In the genomic region with DNA sequence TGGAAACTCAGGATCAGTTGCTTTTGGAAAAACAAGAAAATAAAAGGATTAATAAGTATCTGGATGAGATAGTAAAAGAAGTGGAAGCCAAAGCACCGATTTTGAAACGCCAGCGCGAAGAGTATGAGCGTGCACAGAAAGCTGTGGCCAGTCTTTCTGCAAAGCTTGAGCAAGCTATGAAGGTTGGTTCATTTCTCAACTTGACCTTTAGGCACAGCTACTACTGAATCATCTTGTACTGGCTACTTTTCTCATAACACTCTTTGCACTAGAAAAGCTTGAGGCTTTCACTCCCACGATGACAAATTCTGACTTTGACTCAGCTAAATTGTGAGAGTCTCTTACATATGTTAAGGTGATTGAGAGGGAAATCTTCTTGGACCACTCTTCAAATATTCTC, we compare ENCODE assay signal across 9 mouse cellular contexts. TPM values are rescaled to one million over a fixed set of nuclear protein-coding genes. Genes with fewer than 3 reads are reported as not detected.
"Had no signal": no experiment of that assay in that cellular context is flagged by ENCODE, and none has a peak within 500 bp of the region (broad histone marks: within the 10 kb centered on the region; RNA-seq: fewer than 3 reads in every experiment).

No protein-coding gene starts in this region.

- DNase-seq: lung, adult 18-20 months; lung, embryonic 14.5 days; lung, postnatal 10 days; lung, postnatal 4 days; right cerebral cortex, postnatal 14 days; thymus, adult 2 months; thymus, postnatal 25 days; thymus, postnatal 4 days had no signal

RNA-seq across cellular contexts. Expression of a gene that starts 56.0 kb away (rescaled TPM):
- total RNA-seq: megakaryocyte-erythroid progenitor cell, adult 5-6 weeks had no signal
